In the genomic region with DNA sequence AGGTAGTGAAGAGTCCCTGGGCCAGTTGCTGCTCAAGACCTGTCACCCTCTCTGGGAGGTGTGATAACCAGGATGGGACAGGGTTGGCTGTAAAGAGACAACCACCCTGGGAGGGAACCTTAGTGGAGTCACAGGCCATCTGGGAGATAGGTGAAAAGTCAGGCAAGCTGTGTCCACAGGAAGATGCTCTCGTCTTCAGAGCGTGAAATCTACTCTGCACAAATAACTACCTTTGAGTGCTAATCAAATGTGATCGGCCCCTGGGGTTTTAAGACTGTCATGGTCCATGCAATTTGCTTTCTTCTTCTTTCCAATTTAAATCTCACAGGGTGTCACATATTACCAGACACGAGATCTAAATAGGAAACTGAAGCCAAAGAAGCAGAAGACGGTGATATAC, we compare ENCODE assay signal across 20 mouse cellular contexts. TPM values are rescaled to one million over a fixed set of nuclear protein-coding genes. Genes with fewer than 3 reads are reported as not detected.
"Had no signal": no experiment of that assay in that cellular context is flagged by ENCODE, and none has a peak within 500 bp of the region (broad histone marks: within the 10 kb centered on the region; RNA-seq: fewer than 3 reads in every experiment).

No protein-coding gene starts in this region.

- H3K27me3 ChIP-seq: intestine, embryonic 15.5 days; limb, embryonic 13.5 days; midbrain, embryonic 15.5 days had no signal

- H3K4me1 ChIP-seq: intestine, embryonic 15.5 days; limb, embryonic 13.5 days; midbrain, embryonic 15.5 days had no signal

- H3K9ac ChIP-seq: intestine, embryonic 15.5 days; limb, embryonic 13.5 days; liver, embryonic 14.5 days; midbrain, embryonic 15.5 days had no signal

- H3K9me3 ChIP-seq: intestine, embryonic 15.5 days; limb, embryonic 13.5 days; midbrain, embryonic 15.5 days had no signal

- H3K36me3 ChIP-seq: intestine, embryonic 15.5 days; limb, embryonic 13.5 days; midbrain, embryonic 15.5 days had no signal

- ATAC-seq: intestine, embryonic 15.5 days; midbrain, embryonic 15.5 days had no signal

- H3K27ac ChIP-seq: intestine, embryonic 15.5 days; layer of hippocampus, adult 2 months; limb, embryonic 13.5 days; liver, embryonic 14.5 days; midbrain, embryonic 15.5 days had no signal

- H3K4me3 ChIP-seq: intestine, embryonic 15.5 days; layer of hippocampus, adult 2 months; limb, embryonic 13.5 days; midbrain, embryonic 15.5 days had no signal

- DNase-seq: kidney, adult 18-20 months; kidney, postnatal 10 days; kidney, postnatal 4 days; left cerebral cortex, postnatal 4 days; lung, adult 18-20 months; right cerebral cortex, postnatal 14 days; thymus, postnatal 4 days had no signal

- H3K4me2 ChIP-seq: intestine, embryonic 15.5 days; limb, embryonic 13.5 days; midbrain, embryonic 15.5 days had no signal

RNA-seq across cellular contexts. Expression of gene Aicda, which starts 15.5 kb away (rescaled TPM):
- total RNA-seq: layer of hippocampus, adult 2 months; layer of hippocampus, postnatal 10 days; left cerebral cortex, adult 18-20 months; left cerebral cortex, postnatal 10 days; liver, adult 2 months; megakaryocyte-erythroid progenitor cell, adult 5-6 weeks had no signal
- polyA plus RNA-seq: intestine, embryonic 15.5 days; kidney, embryonic 14.5 days; liver, adult 2 months; liver, embryonic 14.5 days; lung, embryonic 16.5 days had no signal

RNA-seq across cellular contexts. Expression of gene Gdf3, which starts 40.8 kb away (rescaled TPM):
- total RNA-seq: layer of hippocampus, adult 2 months; layer of hippocampus, postnatal 10 days; left cerebral cortex, adult 18-20 months; left cerebral cortex, postnatal 10 days; left cerebral cortex, postnatal 4 days; liver, adult 2 months had no signal
- polyA plus RNA-seq: kidney, embryonic 14.5 days; midbrain, embryonic 15.5 days had no signal

RNA-seq across cellular contexts. Expression of gene Dppa3, which starts 57.1 kb away (rescaled TPM):
- total RNA-seq: layer of hippocampus, adult 2 months; layer of hippocampus, postnatal 10 days; left cerebral cortex, adult 18-20 months; left cerebral cortex, postnatal 10 days; left cerebral cortex, postnatal 4 days; liver, adult 2 months; megakaryocyte-erythroid progenitor cell, adult 5-6 weeks had no signal
- polyA plus RNA-seq: intestine, embryonic 15.5 days; kidney, embryonic 14.5 days; limb, embryonic 13.5 days; liver, adult 2 months; liver, embryonic 14.5 days; midbrain, embryonic 15.5 days; stomach, embryonic 16.5 days had no signal
